Mouse (Mus musculus) cerebellum, postnatal 10 days (tissue): ENCODE data around the gene Manbal.

ENCODE experiments used
- DNase-seq, 2 experiments: peaks; one replicate each; pipeline ENCODE4 v3.0.0; 2021; ENCODE audit warnings: mixed read lengths in 2 of 2

Gene Manbal

GRCm38 (mm10) chr2:157367184-157367893 lies at the start of gene Manbal:
TSS of gene Manbal (plus strand) at chr2:157367594.
- DNase-seq: peak; percentile 98 to 99

GRCm38 (mm10) chr2:157320135-157320534 lies 47.3 kb upstream of the Manbal start:
- DNase-seq: no peak

GRCm38 (mm10) chr2:157320886-157321285 lies 46.5 kb upstream of the Manbal start:
- DNase-seq: no peak

DNA sequence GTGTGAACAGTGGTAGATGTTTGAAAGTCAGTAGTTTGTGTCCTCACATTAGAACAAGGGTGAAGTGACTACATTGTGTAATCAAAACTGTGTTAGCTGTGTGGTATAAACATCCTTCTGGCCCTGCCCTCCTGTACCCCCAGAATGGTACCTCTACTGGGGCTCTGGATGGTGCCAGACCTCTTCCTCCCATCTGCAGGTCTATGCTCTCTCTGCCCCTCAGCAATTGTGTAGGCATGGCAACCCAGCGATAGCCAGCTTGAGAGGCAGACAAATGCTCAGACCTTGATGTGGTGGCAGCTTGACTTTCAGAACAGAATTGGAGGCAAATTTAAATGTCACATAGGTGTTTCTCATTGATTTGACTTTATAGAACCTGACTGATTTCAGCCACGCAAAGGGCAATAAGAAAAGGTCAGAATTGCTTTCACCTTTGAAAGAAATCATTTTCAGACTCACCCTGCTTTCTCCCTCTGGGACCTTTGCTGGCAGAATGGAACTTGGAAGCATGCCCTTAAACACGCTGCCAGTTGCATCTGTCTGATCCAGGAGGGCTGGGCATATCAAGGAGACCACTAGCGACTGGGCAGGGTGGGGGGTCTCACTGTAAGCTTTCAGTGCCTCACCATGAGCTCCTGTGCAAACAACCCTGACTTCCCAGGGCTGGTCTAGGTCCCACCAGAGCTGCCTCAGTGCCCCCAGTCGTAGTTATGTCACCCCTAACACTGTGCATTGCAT lies 45.2 kb upstream of the Manbal start:
- DNase-seq: peak; percentile 72 to 74

DNA sequence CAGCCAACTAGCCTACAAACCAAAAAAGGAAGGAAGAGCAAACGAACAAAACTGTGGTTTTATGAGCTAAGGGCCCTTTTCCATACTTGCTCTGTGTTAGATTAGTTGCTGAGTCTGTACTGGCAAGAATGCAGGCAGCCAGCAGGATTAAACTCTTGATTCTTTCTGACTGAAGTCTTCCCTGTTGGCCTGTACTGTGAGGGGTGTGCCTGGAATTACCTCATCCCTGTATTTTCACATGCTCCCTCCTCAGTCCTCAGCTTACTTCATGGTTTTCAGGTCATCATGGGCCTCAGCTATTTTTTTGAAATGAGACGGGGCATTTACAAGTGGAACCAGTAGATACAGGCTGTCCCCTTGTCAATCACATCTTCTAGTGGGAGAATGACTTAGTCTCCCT lies 42.2 kb upstream of the Manbal start:
- no peak for DNase-seq

DNA sequence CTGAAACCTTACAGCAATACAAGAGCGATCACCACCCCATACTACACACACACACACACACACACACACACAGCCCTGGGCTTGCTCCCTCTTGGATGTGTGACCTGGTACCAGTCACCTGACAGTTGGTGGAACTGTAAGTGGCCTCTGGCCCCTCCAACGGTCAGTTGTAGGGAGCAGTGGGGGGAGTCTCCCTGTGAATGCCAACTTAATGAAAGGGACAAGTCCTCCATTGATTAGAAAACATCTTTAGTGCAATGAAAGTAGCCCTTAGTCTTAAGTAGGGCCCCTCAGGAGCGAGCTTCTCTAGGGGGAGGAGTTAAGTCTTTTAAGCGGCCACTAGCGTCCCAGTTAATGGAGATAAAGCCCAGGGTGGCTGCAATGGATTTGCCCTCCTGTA lies 39.3 kb upstream of the Manbal start:
- DNase-seq: no peak

DNA sequence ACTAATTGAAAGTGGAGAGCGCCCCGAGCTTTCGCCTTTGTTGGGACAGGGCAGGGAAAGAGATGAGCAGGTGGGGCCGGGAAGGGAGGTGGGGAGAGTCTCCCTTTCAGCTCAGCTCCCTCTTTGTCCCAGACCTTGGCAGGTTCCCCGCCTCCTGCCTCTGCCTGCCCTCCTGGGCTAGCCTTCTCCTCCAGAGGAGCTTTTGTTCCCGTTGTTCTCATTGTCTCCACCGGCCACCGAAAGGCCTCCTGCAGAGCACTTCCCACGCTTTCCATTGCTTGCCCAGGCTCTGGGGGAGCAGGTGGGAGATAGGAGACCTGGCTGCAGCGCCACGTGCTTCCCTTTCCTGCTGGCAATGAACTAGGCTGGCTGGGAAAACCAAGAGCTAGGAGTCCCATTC lies 38.8 kb upstream of the Manbal start:
- DNase-seq: peak; percentile 31 to 47

DNA sequence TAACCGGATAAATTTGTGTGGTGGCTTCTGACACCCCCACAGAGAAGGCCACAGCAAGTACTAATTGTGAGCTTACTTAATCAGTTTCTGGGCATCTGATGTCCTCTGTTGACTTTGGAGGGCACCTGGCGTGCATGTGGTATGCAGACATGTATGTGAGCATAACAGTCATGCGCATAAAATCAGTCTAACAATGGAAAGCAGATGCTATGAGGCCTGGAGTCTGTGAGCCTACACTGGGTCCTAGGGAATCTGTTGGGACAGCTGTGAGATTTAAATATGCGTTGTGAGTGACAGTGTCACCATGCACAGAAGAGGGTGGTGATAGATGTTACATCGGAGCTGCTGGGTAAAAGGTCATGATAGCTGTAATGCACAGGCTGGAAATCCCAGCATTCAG lies 35.3 kb upstream of the Manbal start:
- DNase-seq: no peak

DNA sequence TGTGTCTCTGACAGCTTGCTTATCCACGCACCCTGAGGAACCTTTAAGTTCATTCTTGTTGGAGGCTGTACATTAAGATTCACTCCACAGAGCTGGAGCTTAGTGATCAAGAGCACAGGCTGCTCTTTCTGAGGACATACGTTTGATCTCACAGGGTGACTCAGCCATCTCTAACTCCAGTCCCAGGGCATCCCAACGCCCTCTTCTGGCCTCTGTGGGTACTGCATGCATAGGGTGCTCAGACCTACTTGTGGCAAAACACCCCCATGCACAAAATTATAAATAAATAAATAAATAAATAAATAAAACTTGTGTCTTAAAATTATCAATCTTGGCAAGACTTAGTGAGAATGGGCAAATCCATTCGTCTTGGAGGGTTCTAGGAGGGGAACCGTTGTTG lies 28.7 kb upstream of the Manbal start:
- DNase-seq: peak; percentile 82 to 87

GRCm38 (mm10) chr2:157339532-157339931 lies 27.9 kb upstream of the Manbal start:
- no peak for DNase-seq

GRCm38 (mm10) chr2:157340221-157340741 lies 27.1 kb upstream of the Manbal start:
- DNase-seq: peak; percentile 39 to 48

DNA sequence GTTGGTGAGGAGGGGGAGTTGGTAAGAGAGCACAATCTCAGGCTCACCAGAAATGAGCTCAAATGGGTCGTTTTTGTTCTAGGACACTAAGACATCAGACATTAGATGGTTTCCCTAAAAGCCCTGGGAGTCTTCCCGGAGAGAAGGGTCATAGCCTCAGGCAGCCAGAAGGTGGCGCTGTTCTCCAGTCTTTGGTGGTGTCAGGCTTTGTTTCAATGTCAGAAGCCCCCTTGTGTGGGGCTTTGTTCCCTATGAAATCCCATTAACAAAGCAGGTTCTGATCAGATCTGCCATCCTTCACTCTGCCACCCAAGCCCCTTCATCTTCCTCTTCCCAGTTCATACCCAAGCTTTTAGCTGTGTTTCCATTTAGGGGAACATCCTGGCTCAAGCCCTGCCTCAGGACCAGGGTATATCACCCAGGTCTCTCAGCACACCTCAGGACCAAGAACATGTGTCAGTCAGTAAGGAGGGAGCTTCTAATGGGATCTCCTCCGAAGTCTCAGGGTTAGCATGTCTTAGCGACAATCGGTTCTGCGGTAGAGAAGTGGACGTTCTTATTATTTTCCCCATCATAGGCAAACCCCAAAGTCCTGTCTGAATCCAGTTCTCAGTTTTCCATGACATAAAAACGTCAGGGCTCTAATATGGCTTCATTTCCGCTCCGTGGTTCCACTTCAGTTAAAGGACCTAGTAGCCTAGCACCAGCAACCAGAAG lies 25.7 kb upstream of the Manbal start:
- DNase-seq: peak; percentile 92 to 93

- DNase-seq: peak in 1 of 2 experiments; percentile 34
Observed at GRCm38 (mm10) chr2:157342328-157342926, 25.0 kb upstream of the Manbal start.

DNA sequence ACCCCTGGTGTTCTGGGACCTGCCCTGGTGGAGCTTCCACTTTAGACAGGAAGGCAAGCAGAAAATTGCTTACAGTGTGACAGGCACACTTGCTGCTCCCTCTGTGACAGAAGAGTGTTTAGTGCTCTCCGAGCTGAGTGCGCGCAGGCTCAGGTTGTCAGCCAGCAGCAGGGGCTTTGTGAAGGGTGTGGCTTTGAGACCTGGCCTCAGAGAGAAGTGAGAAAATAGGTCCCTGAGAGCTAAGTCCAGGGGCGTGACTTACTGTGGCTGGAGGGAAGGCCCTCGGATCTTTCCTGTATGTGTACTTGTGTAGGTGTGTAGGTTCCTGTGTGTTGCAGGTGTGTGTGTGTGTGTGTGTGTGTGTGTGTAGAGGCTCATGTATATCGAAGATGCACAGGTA lies 24.1 kb upstream of the Manbal start:
- DNase-seq: no peak

- DNase-seq: peak; percentile 79 to 80
Observed at GRCm38 (mm10) chr2:157347361-157348159, 19.8 kb upstream of the Manbal start, which contains the start of gene Ghrh. TSS of gene Ghrh (minus strand) at chr2:157347506.

DNA sequence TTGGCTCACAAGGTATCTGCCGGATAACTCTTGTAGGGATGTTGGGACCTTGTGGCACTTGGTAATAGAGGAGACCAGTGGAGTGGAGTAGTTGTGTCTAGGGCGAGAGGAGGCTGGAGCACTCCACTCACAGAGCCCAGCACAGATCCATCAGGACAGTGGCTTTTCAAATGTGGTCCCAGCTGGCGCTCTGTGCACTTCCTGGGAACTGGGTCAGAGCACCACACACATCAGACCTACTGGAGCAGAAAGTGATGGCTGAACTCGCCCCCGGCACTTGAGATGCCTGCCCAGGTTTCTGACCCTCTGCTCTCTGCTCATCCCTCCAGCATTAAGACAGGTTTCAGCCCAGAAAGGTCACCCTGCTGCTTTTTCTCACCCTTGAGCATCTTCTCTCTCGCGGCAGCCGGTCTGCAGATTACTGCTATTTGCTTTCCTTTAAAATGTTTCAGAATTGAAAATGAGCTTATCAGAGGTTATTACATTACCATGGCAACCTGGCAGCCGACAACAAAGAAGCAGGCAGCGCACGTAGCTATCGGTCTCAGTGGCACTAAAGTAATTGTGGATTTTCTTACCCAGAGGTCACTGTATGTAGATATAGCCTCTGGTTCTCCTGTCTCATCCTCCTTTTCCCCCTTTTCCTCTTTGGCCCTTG lies 18.1 kb upstream of the Manbal start:
- peak; percentile 50 to 59 for DNase-seq

- DNase-seq: no peak
Observed at GRCm38 (mm10) chr2:157353183-157353582, 14.2 kb upstream of the Manbal start.

- no peak for DNase-seq
Observed at GRCm38 (mm10) chr2:157354106-157354505, 13.3 kb upstream of the Manbal start.

- no peak for DNase-seq
Observed at GRCm38 (mm10) chr2:157360028-157360427, 7.4 kb upstream of the Manbal start.

DNA sequence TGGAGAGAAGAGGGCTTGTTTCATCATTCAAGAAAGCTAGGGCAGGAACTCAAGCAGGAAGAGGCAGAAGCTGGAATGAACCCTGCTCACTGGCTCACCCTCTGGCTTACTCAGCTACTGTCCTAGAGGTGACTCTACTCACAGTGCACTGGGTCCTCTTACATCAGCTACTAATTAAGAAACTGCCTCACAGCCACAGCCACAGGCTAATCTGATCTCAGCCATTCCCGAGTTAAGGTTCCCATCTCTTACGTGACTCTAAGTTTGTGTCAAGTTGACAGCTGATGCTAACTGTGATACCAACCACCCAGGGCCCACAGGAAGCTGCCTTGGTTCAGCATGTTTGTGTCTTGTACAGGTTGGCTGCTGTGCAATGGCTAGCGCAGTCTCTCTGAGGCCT lies 4.4 kb upstream of the Manbal start:
- DNase-seq: no peak

DNA sequence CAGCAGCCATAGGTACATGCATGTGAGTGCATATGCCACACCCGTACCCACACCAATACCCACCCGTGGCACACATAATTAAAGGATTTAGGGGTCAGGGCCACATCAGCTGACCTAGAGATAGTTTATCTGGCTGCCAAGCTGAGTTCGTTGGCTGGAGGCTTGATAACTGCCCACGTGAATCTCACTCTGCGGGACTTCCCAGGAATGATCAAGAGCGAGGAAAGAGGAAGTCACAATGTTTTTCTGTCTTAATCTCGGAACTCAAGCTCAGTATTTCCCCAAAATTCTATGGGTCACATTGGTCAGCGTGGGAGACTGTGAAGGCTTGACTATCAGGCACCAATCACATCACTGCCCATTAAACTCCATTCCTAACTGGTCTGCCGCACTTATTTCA lies 632 bp upstream of the Manbal start:
- DNase-seq: no peak

DNA sequence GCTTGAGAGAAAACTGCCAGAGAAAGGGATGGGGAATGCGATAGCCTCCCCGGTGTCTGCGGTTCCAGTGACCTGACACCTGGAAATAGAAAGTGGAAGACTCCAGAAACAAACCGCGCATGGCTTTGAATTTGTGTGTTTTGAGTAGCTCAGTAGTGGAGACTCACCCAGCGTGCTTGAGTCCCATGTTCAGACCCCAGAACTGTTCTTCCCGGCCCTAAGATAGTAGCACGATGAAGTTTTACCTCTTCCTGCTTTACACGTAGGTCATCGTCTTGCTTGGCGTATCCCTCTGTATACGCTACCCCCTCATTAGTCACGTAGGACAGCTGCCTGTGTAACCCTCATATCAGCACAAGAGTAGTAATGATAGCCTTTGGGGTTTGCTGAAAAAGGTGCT lies 597 bp downstream of the Manbal start:
- DNase-seq: no peak
